In genomic region chr2:91904618-91905307, GRCm38 (mm10) we compare ENCODE assay signal across 12 mouse cellular contexts. TPM values are rescaled to one million over a fixed set of nuclear protein-coding genes. Genes with fewer than 3 reads are reported as not detected.
DNase-seq lines count a peak whose midpoint lies in the region; ATAC-seq and TF ChIP-seq lines count a peak whose summit lies in the region.
"Had no signal": no experiment of that assay in that cellular context is flagged by ENCODE, and none has a peak within 500 bp of the region (broad histone marks: within the 10 kb centered on the region; RNA-seq: fewer than 3 reads in every experiment).

No protein-coding gene starts in this region.

- H3K4me3 ChIP-seq in lung, embryonic 14.5 days (ENCODE audit: low read depth, low read length), result no peak overlapping the region
- no peak overlapping the region for H3K4me3 ChIP-seq in hindbrain, embryonic 13.5 days
- no peak overlapping the region for H3K4me3 ChIP-seq in neural tube, embryonic 12.5 days

- DNase-seq in cerebellum, postnatal 14 days, result peak; percentile 40 to 49
- no peak for DNase-seq in cerebellum, adult 11-12 months
- peak; percentile 12 for DNase-seq in lung, embryonic 14.5 days
- DNase-seq in lung, adult 18-20 months, result no peak
- no peak for DNase-seq in T-cell, adult 2 months (ENCODE audit: low spot score)
- DNase-seq in urinary bladder, adult 18-20 months (ENCODE audit: low spot score in 2 of 2), result no peak

- no peaks in the 10 kb centered on the region for H3K9me3 ChIP-seq in lung, embryonic 14.5 days (ENCODE audit: low read depth, low read length)
- H3K9me3 ChIP-seq in hindbrain, embryonic 13.5 days, result no peaks in the 10 kb centered on the region
- no peaks in the 10 kb centered on the region for H3K9me3 ChIP-seq in neural tube, embryonic 12.5 days

- ATAC-seq in lung, embryonic 14.5 days (ENCODE audit: insufficient read depth), result no peak
- 0 out of 2 replicates have a peak, but pooled peaks have one; percentile 68 for ATAC-seq in hindbrain, embryonic 13.5 days (ENCODE audit: low FRiP score)
- ATAC-seq in neural tube, embryonic 12.5 days (ENCODE audit: low FRiP score, low read depth), result peak; percentile 71

- no peak overlapping the region for H3K4me2 ChIP-seq in lung, embryonic 14.5 days
- no peak overlapping the region for H3K4me2 ChIP-seq in hindbrain, embryonic 13.5 days
- H3K4me2 ChIP-seq in neural tube, embryonic 12.5 days (replicated peaks), result no peak overlapping the region

- H3K36me3 ChIP-seq in lung, embryonic 14.5 days (ENCODE audit: insufficient read depth), result peaks cover 32% of the 10 kb centered on the region; the same call in 1 of the 2 replicates
- H3K36me3 ChIP-seq in hindbrain, embryonic 13.5 days, result peaks cover 30% of the 10 kb centered on the region
- peaks cover 11% of the 10 kb centered on the region for H3K36me3 ChIP-seq in neural tube, embryonic 12.5 days

- H3K4me1 ChIP-seq in lung, embryonic 14.5 days (ENCODE audit: insufficient read depth), result no peaks in the 10 kb centered on the region
- H3K4me1 ChIP-seq in hindbrain, embryonic 13.5 days (replicated peaks), result peaks cover 12% of the 10 kb centered on the region
- peaks cover 6% of the 10 kb centered on the region; the same call in 1 of the 2 replicates for H3K4me1 ChIP-seq in neural tube, embryonic 12.5 days

- no peak overlapping the region for H3K27ac ChIP-seq in lung, embryonic 14.5 days (ENCODE audit: low read depth)
- H3K27ac ChIP-seq in hindbrain, embryonic 13.5 days, result peak overlapping the region; percentile 75
- 0 out of 2 replicates have a peak overlapping the region, but pooled peaks have one; percentile 16 for H3K27ac ChIP-seq in neural tube, embryonic 12.5 days
- H3K27ac ChIP-seq: liver, embryonic 14.5 days had no signal

- no peaks in the 10 kb centered on the region for H3K27me3 ChIP-seq in lung, embryonic 14.5 days (ENCODE audit: insufficient read depth, low read length)
- H3K27me3 ChIP-seq in hindbrain, embryonic 13.5 days, result no peaks in the 10 kb centered on the region
- H3K27me3 ChIP-seq in neural tube, embryonic 12.5 days (replicated peaks), result no peaks in the 10 kb centered on the region

- WGBS in lung, embryonic 14.5 days, result 63% methylated on average over 5 of the region's 5 CpGs
- 53% methylated on average over 5 of the region's 5 CpGs for WGBS in hindbrain, embryonic 13.5 days
- WGBS in neural tube, embryonic 12.5 days, result 52% methylated on average over 5 of the region's 5 CpGs

- H3K9ac ChIP-seq in lung, embryonic 14.5 days, result no peak overlapping the region
- no peak overlapping the region for H3K9ac ChIP-seq in hindbrain, embryonic 13.5 days
- no peak overlapping the region for H3K9ac ChIP-seq in neural tube, embryonic 12.5 days
- H3K9ac ChIP-seq: liver, embryonic 14.5 days had no signal

- TF ChIP-seq CTCF in lung, embryonic 14.5 days (IDR thresholded peaks at IDR 0.05; ENCODE audit: low read depth), result no peak

RNA-seq across cellular contexts. Expression of gene Chrm4, which starts 22.3 kb away (rescaled TPM):
- polyA plus RNA-seq in lung, embryonic 14.5 days (2014; fragmentation: Nextera tagmentation; extraction: Ambion mirVana), result 0.22 and 0.33 TPM in 2 replicates
- polyA plus RNA-seq in hindbrain, embryonic 13.5 days (2015; fragmentation: Nextera tagmentation; extraction: Ambion mirVana), result 1.0 and 1.1 TPM in 2 replicates
- 0.50 and 0.96 TPM in 2 replicates for polyA plus RNA-seq in neural tube, embryonic 12.5 days (2016; fragmentation: Nextera tagmentation; extraction: Ambion mirVana)
- polyA plus RNA-seq: stomach, embryonic 14.5 days had no signal

RNA-seq across cellular contexts. Expression of gene Mdk, which starts 27.3 kb away (rescaled TPM):
- 1,044 and 1,097 TPM in 2 replicates for polyA plus RNA-seq in lung, embryonic 14.5 days (2014; fragmentation: Nextera tagmentation; extraction: Ambion mirVana)
- polyA plus RNA-seq in hindbrain, embryonic 13.5 days (2015; fragmentation: Nextera tagmentation; extraction: Ambion mirVana), result 313 and 316 TPM in 2 replicates
- 774 and 775 TPM in 2 replicates for polyA plus RNA-seq in neural tube, embryonic 12.5 days (2016; fragmentation: Nextera tagmentation; extraction: Ambion mirVana)

RNA-seq across cellular contexts. Expression of gene Gm9821, which starts 40.7 kb away (rescaled TPM):
- polyA plus RNA-seq in lung, embryonic 14.5 days (2014; fragmentation: Nextera tagmentation; extraction: Ambion mirVana), result 0.34 and 1.1 TPM in 2 replicates
- 0.13 and 0.25 TPM in 2 replicates for polyA plus RNA-seq in hindbrain, embryonic 13.5 days (2015; fragmentation: Nextera tagmentation; extraction: Ambion mirVana)
- 0.29 and 0.32 TPM in 2 replicates for polyA plus RNA-seq in neural tube, embryonic 12.5 days (2016; fragmentation: Nextera tagmentation; extraction: Ambion mirVana)
- polyA plus RNA-seq: cerebellum, adult 2 months; large intestine, adult 2 months had no signal

Comparison
In these comparisons a context has a peak if more than half of its experiments do, and no peak if none do; other contexts are left out.
1. DNase-seq: peak in cerebellum, postnatal 14 days (2 of 2) and lung, embryonic 14.5 days (single experiment); none in cerebellum, adult 11-12 months (single experiment), lung, adult 18-20 months (0 of 2), T-cell, adult 2 months (single experiment) and urinary bladder, adult 18-20 months (0 of 2).